Mouse (Mus musculus) ES-CJ7 (cell line): Measurements from ENCODE around the gene Gm20914.
"Not testable (repeated sequence)": the region's sequence is repeated elsewhere in the genome, so short reads cannot be mapped to it uniquely, and the experiment has no call there.

Experiments used
- DNase-seq: peaks from one replicate; pipeline ENCODE4 v3.0.0; 2011; ENCODE audit warnings: low read depth, low spot score

Gm20914 gene

GRCm38 (mm10) chrY:5725678-5726077 lies at the start of gene Gm20914:
Gene Gm20914 (plus strand): TSS chrY:5725978.
- DNase-seq = not testable (repeated sequence)
